Mouse (Mus musculus) liver, embryonic 16.5 days (tissue): Measurements from ENCODE around the gene Exosc5. TPM values are rescaled to one million over a fixed set of nuclear protein-coding genes. Genes with fewer than 3 reads are reported as not detected.
A peak's percentile ranks its signal among the peaks of the same experiment; 100 is the strongest.

ENCODE experiments used
- ATAC-seq: fragments of 200-750 bp; cut with Nextera tagmentation; 2 replicates; pipeline ENCODE4 v1.8.0; 2017; ENCODE audit warnings: low read depth, mild to moderate bottlenecking, moderate number of reproducible peaks, moderate library complexity
- H3K27ac ChIP-seq: fragments of 300-500 bp; sonication (generic); 2 replicates; pipeline ENCODE4 v1.5.1; 2014; ENCODE audit warnings: mild to moderate bottlenecking, low read length
- H3K27me3 ChIP-seq: fragments of 300-500 bp; sonication (generic); 2 replicates; pipeline ENCODE4 v1.6.1; 2014; ENCODE audit warnings: low read depth, low read length, mixed read lengths; ENCODE audit not compliant: control insufficient read depth, insufficient read depth
- H3K36me3 ChIP-seq: fragments of 300-500 bp; sonication (generic); 2 replicates; pipeline ENCODE4 v1.6.1; 2014; ENCODE audit warnings: mild to moderate bottlenecking; ENCODE audit not compliant: control insufficient read depth, insufficient read depth
- H3K4me1 ChIP-seq: fragments of 300-500 bp; sonication (generic); 2 replicates; pipeline ENCODE4 v1.6.1; 2014; ENCODE audit warnings: low read depth, low read length, mixed read lengths; ENCODE audit not compliant: control insufficient read depth
- H3K4me2 ChIP-seq: fragments of 300-500 bp; sonication (generic); 2 replicates; pipeline ENCODE4 v1.6.1; 2014; ENCODE audit warnings: low read depth, low read length, mixed read lengths
- H3K4me3 ChIP-seq: fragments of 300-500 bp; sonication (generic); 2 replicates; pipeline ENCODE4 v1.5.1; 2014; ENCODE audit warnings: low read depth, mild to moderate bottlenecking, low read length
- H3K9ac ChIP-seq: fragments of 300-500 bp; sonication (generic); 2 replicates; pipeline ENCODE4 v1.6.1; 2014; ENCODE audit warnings: low read depth, low read length
- H3K9me3 ChIP-seq: fragments of 300-500 bp; sonication (generic); replicated peaks from 2 replicates; pipeline ENCODE4 v1.6.1; 2016; ENCODE audit warnings: low read length; ENCODE audit not compliant: control insufficient read depth
- WGBS: fragments of 180-500 bp; shearing (Covaris S2); extraction: QIAGEN DNeasy Blood & Tissue Kit; methylation state at CpG from one replicate; pipeline ENCODE4 v1.1.7; 2014; ENCODE audit not compliant: insufficient replicate concordance; 5-methylcytosine and 5-hydroxymethylcytosine counted together
- polyA plus RNA-seq: library from polyadenylated mRNA; unstranded; fragments of >200 nt; fragmentation: Nextera tagmentation; extraction: Ambion mirVana; gene quantifications from 2 replicates; pipeline ENCODE4 v1.2.1, GENCODE M21; 2015

Gene Exosc5
- polyA plus RNA-seq, 1 experiment from 2014 or later = 39.1 TPM

GRCm38 (mm10) chr7:25649839-25650238 lies 9.1 kb upstream of the Exosc5 start:
- Histone ChIP-seq H3K27ac (peak overlapping the region; percentile 60), H3K36me3 (no peaks in the 10 kb centered on the region)
- ATAC-seq = no peak

GRCm38 (mm10) chr7:25651281-25651680 lies 7.7 kb upstream of the Exosc5 start:
- Histone ChIP-seq H3K27me3 (no peaks in the 10 kb centered on the region), H3K27ac (no peak overlapping the region), H3K9ac (no peak overlapping the region), H3K4me2 (peak overlapping the region; percentile 19; the same call in 1 of the 2 replicates), H3K36me3 (no peaks in the 10 kb centered on the region), H3K9me3 (no peaks in the 10 kb centered on the region), H3K4me1 (peaks cover 12% of the 10 kb centered on the region), H3K4me3 (no peak overlapping the region)
- peak; percentile 31 for ATAC-seq
- 17% methylated on average over 8 of the region's 8 CpGs for WGBS

More at GRCm38 (mm10) chr7:25649839-25650238, 9.1 kb upstream of the Exosc5 start:
- H3K4me2 ChIP-seq = no peak overlapping the region
- no peaks in the 10 kb centered on the region for H3K9me3 ChIP-seq
- H3K4me3 ChIP-seq = no peak overlapping the region
- WGBS = 14% methylated on average over 5 of the region's 5 CpGs
- no peak overlapping the region for H3K9ac ChIP-seq
- peaks cover 10% of the 10 kb centered on the region for H3K4me1 ChIP-seq
- H3K27me3 ChIP-seq = no peaks in the 10 kb centered on the region

DNA sequence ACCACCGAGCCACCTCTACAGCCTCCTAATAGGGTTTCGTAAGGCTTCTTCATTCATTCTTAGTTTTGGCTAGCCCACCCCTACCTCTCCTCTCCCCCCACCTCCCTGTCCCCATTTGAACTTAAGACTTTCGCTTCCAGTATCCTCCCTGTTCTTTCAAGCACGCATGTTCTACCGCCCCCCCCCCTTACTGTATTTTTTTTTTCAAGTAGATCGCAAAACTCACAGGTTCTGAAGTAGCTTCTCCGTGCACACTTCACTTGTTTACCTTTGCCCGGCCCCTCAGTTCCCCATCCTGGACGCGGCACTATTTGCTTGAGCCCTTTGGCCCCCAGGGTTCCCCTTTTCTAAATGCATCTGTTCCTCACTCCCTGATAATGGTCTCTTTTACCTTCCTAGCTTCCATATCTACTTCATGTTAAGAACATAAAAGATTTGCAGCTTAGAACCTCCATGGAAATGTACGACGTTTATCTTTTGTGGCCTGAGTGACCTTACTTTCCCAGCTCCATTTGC lies 6.7 kb upstream of the Exosc5 start:
- H3K27ac ChIP-seq = no peak overlapping the region
- H3K9me3 ChIP-seq = no peaks in the 10 kb centered on the region
- 24% methylated on average over 12 of the region's 12 CpGs for whole genome bisulfite sequencing
- H3K9ac ChIP-seq = no peak overlapping the region
- H3K36me3 ChIP-seq = no peaks in the 10 kb centered on the region
- ATAC-seq = no peak
- peaks cover 17% of the 10 kb centered on the region for H3K4me1 ChIP-seq
- peak overlapping the region; percentile 11; the same call in 1 of the 2 replicates for H3K4me2 ChIP-seq
- H3K4me3 ChIP-seq = no peak overlapping the region
- no peaks in the 10 kb centered on the region for H3K27me3 ChIP-seq

GRCm38 (mm10) chr7:25655601-25656428 lies 3.1 kb upstream of the Exosc5 start:
- no peak overlapping the region for H3K4me3 ChIP-seq

DNA sequence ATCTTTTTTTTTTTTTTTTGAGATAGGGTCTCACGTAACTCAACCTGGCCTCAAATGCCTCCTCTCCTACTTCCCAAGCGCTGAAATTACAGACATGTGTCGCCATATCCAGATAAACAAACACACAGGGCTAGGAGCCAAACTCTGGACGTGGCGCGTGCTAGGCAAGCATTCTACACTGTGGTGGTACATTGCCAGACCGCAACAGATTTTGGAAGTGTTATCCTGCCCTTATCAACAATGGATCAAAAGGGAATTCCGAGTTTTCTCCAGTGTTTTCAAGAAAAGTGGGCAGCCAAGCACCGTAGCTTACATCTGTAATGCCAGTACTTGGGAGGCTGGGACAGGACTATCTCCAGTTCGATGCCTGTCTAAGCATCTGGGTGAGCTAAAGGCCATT lies 1.2 kb upstream of the Exosc5 start:
- no peak for ATAC-seq
- Histone ChIP-seq H3K4me1 (peaks cover 24% of the 10 kb centered on the region), H3K9ac (peak overlapping the region; percentile 59), H3K9me3 (no peaks in the 10 kb centered on the region), H3K4me3 (peak overlapping the region; percentile 86), H3K27ac (peak overlapping the region; percentile 83; the same call in 1 of the 2 replicates), H3K27me3 (no peaks in the 10 kb centered on the region), H3K36me3 (no peaks in the 10 kb centered on the region), H3K4me2 (peak overlapping the region; percentile 89)
- WGBS = 26% methylated on average over 10 of the region's 10 CpGs

More at GRCm38 (mm10) chr7:25655601-25656428, 3.1 kb upstream of the Exosc5 start:
- Histone ChIP-seq H3K27ac (peak overlapping the region; percentile 26; the same call in 1 of the 2 replicates), H3K4me2 (no peak overlapping the region), H3K4me1 (peaks cover 24% of the 10 kb centered on the region), H3K9ac (no peak overlapping the region), H3K9me3 (no peaks in the 10 kb centered on the region), H3K27me3 (no peaks in the 10 kb centered on the region), H3K36me3 (no peaks in the 10 kb centered on the region)
- WGBS = 55% methylated on average over 11 of the region's 11 CpGs
- ATAC-seq = 0 out of 2 replicates have a peak, but pooled peaks have one; percentile 0

- Histone ChIP-seq H3K4me3 (no peak overlapping the region), H3K36me3 (peaks cover 5% of the 10 kb centered on the region; the same call in 1 of the 2 replicates), H3K9me3 (no peaks in the 10 kb centered on the region), H3K9ac (no peak overlapping the region), H3K4me2 (no peak overlapping the region), H3K27me3 (no peaks in the 10 kb centered on the region), H3K27ac (no peak overlapping the region), H3K4me1 (no peaks in the 10 kb centered on the region)
- no peak for ATAC-seq
- 86% methylated on average over 8 of the region's 8 CpGs for WGBS
Measured at GRCm38 (mm10) chr7:25666381-25666780, 7.4 kb downstream of the Exosc5 start.

GRCm38 (mm10) chr7:25669158-25669557 lies 10.2 kb downstream of the Exosc5 start:
- no peak overlapping the region for H3K4me2 ChIP-seq
- peaks cover 4% of the 10 kb centered on the region; the same call in 1 of the 2 replicates for H3K36me3 ChIP-seq
- H3K27ac ChIP-seq = no peak overlapping the region
- peaks cover 5% of the 10 kb centered on the region for H3K27me3 ChIP-seq
- no peak overlapping the region for H3K4me3 ChIP-seq
- ATAC-seq = no peak
- no peaks in the 10 kb centered on the region for H3K9me3 ChIP-seq
- H3K9ac ChIP-seq = no peak overlapping the region
- whole genome bisulfite sequencing = 78% methylated on average over 10 of the region's 10 CpGs
- no peaks in the 10 kb centered on the region; the same call in 1 of the 2 replicates for H3K4me1 ChIP-seq

DNA sequence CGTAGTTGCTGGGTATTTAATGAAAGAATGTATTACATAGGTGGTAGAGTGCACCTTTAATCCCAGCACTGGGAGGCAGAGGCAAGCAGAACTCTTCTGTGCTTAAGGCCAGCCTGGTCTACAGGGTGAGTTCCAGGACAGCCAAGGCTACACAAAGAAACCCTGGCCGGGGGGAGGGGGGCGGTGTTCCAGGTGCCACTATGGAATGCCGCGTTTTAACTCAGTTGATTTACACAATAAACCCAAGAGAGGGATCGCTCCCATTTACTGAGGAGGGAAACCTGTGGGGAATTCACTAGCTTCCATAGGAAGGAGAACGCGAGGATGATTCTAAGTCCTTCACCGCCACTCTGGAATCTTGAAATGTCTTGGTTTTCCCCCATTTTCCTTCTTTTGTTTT lies 10.7 kb downstream of the Exosc5 start:
- no peak overlapping the region for H3K4me3 ChIP-seq
- peaks cover 10% of the 10 kb centered on the region for H3K27me3 ChIP-seq
- ATAC-seq = no peak
- H3K36me3 ChIP-seq = peaks cover 2% of the 10 kb centered on the region; the same call in 1 of the 2 replicates
- H3K4me2 ChIP-seq = no peak overlapping the region
- no peak overlapping the region for H3K9ac ChIP-seq
- H3K9me3 ChIP-seq = no peaks in the 10 kb centered on the region
- no peak overlapping the region for H3K27ac ChIP-seq
- 76% methylated on average over 9 of the region's 9 CpGs for WGBS
- peaks cover 4% of the 10 kb centered on the region for H3K4me1 ChIP-seq

GRCm38 (mm10) chr7:25670096-25670495 lies 11.1 kb downstream of the Exosc5 start:
- Histone ChIP-seq H3K9me3 (no peaks in the 10 kb centered on the region), H3K4me1 (peaks cover 9% of the 10 kb centered on the region), H3K4me3 (no peak overlapping the region), H3K27me3 (peaks cover 14% of the 10 kb centered on the region), H3K9ac (no peak overlapping the region), H3K36me3 (no peaks in the 10 kb centered on the region; the same call in 1 of the 2 replicates), H3K4me2 (no peak overlapping the region), H3K27ac (no peak overlapping the region)
- WGBS = 76% methylated on average over 4 of the region's 4 CpGs
- ATAC-seq = no peak
